Mouse (Mus musculus) A20 (cell line): ENCODE results near the gene Degs2.
"Not testable (repeated sequence)": the region's sequence is repeated elsewhere in the genome, so short reads cannot be mapped to it uniquely, and the experiment has no call there.

ENCODE experiments used
- DNase-seq: peaks from one replicate; pipeline ENCODE4 v3.0.0-alpha.2; 2011; ENCODE audit warnings: low read depth, low spot score

The Degs2 gene

GRCm38 (mm10) chr12:108702185-108702584, at the start of gene Degs2:
TSS of gene Degs2 (minus strand) at chr12:108702315.
- no peak for DNase-seq

- no peak for DNase-seq
These were observed 49.7 kb upstream of the Degs2 start for GRCm38 (mm10) chr12:108751790-108752189.

GRCm38 (mm10) chr12:108750226-108750625, 48.1 kb upstream of the Degs2 start:
- DNase-seq: no peak

DNA sequence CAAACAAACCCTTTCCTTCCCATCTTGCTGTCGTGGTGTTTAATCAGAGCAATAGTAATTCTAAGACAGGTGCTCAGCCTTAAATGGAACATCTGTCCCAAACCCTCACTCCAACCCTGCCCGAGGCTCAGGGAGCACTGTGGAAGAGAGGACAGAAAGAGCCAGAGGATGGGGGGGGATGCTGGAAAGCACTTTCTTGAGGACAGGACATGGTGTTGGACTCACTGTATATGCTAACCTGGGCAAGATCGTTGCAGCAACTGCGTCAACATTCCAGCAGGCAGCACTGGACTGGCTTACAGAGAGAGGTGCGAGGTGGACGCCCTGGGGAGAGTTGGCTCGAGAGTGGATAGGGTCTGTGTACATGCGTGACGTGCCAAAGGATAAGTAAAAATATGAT, 47.3 kb upstream of the Degs2 start:
- no peak for DNase-seq

DNA sequence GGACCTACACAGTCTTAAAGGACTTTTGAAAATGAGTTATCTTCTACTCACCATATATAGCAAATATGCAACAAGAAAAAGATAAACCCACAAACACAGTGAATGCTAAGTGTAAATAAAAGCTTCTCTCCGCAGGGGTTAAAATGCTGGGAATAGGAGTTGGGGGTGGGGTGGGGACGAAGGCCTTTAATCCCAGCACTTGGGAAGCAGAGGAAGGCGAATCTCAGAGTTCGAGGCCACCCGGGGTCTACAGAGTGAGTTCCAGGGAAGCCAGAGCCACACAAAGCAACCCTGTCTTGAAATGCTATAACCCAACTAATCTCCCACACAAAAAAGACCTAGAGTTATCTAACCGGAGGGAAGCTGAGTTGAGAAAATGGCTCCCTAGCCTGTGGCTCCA, 46.9 kb upstream of the Degs2 start:
- no peak for DNase-seq

DNA sequence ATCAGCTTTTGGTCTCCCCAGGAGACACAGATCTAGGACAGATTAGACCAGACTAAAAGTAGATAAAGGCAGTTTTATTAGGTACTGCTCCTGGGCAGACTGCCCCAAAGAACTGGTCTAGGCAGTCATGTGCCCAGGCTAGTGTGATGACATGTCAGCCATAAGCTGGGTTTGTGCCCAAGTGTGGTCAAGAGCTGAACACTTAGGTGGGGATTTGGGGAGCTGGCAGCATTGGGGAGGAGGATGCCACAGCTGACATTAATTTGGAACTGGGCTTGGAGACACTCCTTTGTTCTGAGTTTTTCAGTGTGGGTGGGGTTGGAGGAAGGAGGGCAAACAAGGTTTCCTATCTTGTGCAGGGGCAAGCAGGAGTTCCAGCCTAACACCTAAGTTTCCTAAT, 43.9 kb upstream of the Degs2 start:
- DNase-seq: no peak

DNA sequence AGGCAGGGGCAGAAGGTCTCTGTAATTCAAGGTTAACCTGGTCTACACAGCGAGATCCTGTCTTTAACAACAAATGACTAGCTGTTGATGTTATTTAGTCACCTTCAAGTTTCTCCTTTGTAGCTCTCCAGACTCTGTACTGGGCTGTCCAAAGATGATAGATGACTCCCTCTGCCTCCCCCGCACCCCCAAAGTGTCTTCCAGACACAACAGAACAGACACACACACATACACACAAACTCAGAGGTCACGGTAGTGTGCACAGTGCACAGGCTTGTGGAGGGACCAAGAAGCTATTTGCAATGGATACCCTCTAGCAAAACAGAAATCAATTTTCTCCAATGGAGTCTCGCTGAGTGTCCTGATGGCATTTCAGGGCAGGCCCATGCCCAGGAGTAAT, 40.1 kb upstream of the Degs2 start:
- no peak for DNase-seq

DNA sequence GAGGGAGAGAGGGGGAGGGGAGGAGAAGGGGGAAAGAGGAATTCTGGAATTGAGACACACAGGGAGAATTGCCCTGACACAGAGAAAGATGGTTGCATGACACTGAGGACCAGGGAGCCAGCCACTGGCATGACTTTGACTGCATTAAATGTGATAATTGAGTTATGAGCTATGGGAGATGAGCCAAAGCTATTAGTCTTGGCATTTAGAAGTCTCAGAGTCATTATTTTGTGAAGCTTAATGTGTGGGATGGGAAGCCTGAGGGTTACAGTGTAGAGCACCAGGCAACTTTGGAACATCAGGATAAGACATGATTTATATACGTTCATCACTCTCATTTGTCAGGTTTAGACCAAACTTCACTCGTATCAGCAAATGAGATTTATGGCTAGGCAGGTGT, 39.4 kb upstream of the Degs2 start:
- no peak for DNase-seq

DNA sequence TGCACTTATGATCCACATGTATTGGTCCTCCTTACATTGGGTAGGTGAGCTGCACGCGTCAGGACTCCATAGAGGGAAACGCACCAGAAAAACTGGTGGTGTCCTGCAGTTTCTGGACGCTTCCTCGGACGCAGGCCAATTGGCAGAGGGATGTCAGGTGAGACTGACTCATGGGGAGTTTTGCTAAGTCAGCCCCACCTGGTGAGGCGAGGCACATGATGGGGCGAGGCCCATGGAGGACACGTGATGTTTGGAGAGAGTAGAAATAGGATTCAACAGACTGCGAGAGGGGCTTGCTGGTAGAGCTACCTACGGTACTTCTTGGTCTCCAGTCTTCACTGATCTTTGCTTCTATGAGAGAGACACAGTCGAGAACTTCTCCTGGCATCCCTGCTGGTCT, 36.6 kb upstream of the Degs2 start:
- no peak for DNase-seq

DNA sequence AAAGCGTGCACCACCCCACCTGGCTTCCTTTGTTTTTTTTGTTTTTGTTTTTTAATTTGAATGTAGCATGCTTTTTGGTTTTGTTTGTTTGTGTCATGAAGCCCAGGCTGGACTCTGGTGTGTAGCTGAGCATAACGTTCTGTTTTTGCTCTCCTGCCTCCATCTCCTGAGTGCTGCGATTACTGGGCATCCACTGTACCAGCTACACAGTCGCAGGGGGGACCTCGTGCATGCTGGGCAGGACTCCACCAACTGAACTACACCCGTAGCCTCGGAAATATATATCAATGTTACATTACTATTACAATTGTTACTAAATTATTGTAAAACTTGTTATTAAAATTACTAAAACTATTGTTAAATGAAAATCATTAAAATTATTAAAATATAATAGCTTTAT, 35.7 kb upstream of the Degs2 start:
- no peak for DNase-seq

DNA sequence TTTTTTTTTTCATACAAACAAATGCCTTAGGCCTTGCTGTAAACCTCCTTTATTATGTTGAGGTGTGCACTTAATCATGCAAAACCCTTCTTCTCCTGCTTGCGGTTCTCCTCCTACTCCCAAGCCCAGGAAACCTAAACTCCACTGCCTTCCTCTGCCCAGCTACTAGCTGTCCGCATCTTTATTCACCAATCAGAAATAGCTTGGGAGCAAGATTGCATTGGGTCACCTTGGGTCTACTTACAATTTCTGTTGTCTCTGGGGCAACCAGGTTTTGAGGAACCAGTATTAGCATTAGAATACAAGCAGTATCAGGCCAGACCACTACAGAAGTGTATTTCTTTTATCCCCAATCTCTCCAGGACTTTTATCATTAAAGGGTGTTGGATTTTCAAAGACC, 32.3 kb upstream of the Degs2 start:
- no peak for DNase-seq

- DNase-seq: no peak
These were observed 21.7 kb upstream of the Degs2 start for GRCm38 (mm10) chr12:108723841-108724240.

GRCm38 (mm10) chr12:108722464-108722863, 20.3 kb upstream of the Degs2 start:
- DNase-seq: no peak

DNA sequence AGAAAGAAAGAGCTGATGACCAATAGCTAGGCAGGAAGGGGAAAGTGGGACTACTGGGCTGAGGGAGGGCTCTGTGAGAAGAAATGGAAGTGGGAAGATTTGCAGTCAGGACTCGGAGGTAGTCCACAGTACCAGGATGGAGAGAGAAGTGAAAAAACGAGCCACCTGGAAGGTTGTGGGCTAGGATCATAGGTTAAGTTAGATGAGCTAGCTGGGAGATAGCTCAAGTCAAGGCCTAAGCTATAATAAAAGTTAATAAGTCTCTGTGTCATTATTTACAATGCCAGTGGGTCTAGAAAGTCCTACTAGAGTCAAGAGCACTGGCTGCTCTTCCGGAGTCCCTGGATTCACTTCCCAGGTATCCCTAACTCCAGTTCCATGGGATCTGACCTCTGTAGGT, 16.4 kb upstream of the Degs2 start:
- DNase-seq: no peak

DNA sequence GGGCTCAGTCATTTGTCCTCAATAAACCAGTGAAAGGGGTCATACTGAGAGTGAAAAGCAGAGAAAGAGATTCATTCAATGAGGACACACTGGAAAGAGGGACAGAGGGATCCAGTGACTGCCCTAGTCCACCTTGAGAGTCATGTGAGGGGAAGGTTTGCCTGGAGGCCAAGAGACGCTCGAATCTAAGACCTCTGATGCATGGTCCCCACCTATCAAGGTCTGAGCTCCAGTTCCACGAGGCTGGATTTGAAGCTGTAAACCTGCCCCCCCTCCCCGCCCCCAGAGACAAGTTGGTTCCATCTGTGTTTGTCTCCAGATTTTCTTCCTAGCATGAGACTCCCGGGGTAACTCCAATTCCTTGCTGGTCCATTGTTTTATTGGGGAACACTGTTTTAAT, 13.7 kb upstream of the Degs2 start:
- DNase-seq: no peak

DNA sequence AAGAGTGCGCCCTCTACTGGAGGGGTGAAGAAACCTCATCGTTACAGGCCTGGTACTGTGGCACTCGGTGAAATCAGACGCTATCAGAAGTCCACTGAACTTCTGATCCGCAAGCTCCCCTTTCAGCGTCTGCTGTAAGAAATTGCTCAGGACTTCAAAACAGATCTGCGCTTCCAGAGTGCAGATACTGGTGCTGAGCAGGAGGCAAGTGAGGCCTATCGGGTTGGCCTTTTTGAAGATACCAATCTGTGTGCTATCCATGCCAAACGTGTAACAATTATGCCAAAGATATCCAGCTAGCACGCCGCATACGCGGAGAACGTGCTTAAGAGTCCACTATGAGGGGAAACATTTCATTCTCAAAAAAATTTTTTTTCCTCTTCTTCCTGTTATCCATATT, 11.9 kb upstream of the Degs2 start:
- DNase-seq: not testable (repeated sequence)

DNA sequence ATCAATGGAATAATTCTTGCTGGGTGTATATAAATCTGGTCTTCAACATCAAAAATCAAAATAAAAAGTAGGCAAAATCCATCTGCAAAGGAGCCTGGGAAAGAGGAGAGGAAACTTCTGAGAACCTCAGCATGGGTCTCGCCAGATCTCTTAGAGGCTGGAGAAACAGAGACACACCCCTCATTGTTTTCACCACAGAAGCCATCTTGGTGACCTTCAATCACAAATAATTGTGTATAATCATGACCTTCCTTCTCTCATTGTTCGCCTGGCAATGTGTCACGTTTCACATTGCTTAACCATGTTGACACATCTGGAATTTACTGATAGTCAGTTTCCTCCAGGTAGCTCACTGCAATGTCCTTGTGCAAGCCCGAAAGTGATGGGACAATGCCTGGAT, 10.4 kb upstream of the Degs2 start:
- DNase-seq: no peak

GRCm38 (mm10) chr12:108710861-108711615, 8.9 kb upstream of the Degs2 start:
- no peak for DNase-seq

DNA sequence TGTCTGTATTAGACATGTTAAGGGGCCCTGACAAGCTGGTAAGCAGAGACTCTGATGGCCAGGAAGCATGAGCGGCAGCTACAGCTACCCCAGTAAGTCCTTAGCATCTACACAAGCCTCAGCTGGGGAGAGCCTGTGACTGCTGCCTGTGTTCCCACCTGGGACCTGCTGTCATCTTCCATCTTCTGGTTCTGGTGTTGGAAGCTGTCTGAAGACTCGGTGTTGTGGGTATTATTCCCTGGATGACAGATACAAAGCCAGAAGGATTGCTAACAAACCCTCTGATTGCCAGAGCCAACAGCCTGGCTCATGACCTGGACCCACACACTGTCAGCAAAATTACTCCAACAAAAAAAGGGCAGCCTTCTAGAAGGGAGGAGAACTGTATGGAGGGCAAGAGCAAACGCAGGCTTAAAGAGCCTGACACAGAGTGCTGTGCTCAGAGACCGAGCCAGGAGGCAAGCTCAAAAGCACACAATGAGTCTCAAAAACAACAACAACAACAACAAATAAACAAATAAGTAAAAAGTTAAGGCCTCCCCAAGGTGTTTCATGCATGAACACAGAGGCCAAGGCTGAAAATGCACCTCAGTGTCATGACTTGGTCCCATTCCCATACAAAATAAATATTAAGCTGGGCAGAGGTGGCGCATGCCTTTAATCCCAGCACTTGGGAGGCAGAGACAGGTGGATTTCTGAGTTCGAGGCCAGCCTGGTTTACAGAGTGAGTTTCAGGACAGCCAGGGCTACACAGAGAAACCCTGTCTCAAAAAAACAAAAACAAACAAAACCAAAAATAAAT, 8.1 kb upstream of the Degs2 start:
- no peak for DNase-seq

DNA sequence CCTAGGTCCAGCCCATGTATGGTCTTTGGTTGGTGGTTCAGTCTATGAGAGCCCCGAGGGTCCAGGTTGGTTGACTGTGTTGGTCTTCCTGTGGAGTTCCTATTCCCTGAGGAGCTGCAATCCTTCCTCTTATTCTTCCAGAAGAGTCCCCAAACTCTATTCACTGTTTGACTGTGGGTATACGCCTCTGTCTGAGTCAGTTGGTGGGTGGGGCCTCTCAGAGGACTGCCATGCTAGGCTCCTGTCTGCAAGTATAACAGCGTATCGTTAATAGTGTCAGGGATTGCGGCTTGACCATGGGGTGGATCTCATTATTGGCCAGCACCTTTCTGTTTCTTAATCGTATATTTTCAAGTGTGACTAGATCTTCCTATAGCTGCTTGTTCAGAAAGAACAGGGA, 7.3 kb upstream of the Degs2 start:
- DNase-seq: no peak

DNA sequence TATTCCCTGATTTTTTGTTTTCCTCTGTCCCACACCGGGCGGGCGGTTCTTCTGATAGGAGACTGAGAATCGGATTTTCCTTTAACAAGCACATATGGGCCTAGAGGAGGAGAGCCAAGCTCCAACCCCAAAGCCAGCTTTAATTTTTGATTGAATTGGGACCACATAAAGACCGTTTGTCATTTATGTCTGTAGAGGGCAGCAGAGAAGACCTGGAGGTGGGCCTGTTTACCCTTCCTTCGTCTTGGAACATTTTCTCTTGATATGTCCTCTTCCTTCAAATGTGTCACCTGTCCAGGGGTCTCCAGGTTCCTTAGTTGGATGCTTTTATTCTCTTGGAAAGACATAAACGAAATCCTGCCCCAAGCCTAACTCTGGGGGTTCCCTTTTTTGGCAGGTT, 4.0 kb upstream of the Degs2 start:
- DNase-seq: peak; percentile 25

GRCm38 (mm10) chr12:108705486-108705885, 3.4 kb upstream of the Degs2 start:
- no peak for DNase-seq

DNA sequence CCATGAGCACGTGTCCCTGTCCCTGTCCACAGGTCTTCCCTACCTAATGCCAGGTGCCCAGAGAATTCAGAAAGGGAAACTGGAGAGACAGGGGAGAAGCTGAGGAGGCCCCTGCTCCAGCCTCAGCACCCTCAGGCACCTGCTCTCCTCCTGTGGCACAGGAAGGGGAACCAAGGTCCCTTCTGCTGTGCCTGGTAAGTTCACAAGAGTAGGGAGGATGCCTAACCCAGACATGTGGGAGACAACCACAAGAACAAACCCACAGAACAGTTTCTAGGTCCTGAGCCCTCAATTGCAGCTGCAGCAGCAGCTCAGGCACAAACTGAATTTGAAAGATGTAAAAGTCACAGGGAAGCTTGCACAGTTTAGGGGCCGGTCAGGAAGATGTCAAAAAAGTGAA, 894 bp downstream of the Degs2 start:
- no peak for DNase-seq
